Mouse (Mus musculus): ENCODE data around the gene Ptger2.

The Ptger2 gene

DNA sequence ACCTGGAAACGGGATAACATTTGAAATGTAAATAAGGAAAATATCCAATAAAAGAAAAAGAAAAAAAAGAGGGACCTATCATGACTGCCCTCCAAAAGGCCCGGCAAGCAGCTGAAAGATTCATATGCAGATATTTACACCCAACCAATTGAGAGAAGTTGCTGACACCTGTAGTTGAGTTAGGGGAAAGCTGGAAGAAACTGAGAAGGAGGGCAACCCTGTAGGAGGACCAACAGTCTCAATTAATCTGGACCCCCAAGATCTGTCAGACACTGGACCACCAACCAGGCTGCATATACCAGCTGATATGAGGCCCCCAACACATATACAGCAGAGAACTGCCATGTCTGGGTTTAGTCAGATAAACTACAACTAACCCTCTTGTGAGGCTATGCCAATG, 60.1 kb downstream of the Ptger2 start:
- CTCF ChIA-PET, result no interaction called here

DNA sequence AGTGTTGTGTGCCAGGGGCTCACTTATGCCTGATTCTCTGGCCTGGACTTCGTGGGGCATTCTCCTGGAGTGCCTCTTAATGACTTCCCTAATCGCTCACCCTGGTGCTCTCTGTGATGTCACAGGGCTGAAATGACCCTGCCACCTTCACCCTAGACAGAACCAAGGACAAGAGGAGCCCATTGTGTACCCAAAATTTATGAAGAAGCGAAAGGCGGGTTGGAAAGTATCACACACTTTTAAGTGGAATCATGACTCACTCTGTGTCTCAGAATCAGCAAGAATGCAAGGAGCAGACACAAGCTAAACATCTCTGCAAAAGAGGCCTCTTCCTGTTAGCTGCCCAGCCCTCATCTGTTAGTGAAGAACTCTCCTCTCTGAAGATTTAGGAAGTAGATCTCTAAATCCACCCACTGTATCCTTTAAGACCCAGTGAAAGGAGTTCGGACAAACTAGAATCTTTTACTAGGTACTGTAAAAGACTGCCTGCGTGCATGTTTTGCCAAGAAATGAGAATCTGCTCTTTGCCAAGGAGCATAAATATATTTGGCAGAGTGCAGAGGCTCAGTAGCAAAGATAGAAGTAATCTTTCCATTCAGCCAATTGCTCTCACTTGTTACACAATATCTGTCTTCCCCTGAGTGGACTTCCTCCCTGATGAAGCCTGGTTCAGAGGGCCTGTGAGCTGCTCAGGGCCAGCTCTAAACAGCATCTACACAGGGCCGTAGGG, 61.9 kb downstream of the Ptger2 start:
- CTCF ChIA-PET, result no interaction called here

DNA sequence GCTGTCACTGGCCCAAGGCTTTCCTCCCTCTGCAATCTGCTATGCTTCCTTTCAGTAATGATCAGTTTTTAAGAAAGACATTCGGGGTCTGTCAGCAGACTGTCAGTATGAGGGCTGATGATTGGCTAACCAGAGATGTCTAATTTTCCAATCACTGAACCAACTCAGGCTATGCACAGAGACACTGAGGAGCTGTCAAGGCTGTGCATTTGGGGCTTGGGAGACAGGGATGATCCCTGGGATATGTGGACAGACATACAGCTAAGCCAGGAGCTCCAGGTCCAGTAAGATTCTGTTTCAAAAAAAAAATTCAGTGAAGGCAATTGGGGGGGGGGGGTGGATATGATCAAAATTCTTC, 62.4 kb downstream of the Ptger2 start:
- CTCF ChIA-PET, result no interaction called here

DNA sequence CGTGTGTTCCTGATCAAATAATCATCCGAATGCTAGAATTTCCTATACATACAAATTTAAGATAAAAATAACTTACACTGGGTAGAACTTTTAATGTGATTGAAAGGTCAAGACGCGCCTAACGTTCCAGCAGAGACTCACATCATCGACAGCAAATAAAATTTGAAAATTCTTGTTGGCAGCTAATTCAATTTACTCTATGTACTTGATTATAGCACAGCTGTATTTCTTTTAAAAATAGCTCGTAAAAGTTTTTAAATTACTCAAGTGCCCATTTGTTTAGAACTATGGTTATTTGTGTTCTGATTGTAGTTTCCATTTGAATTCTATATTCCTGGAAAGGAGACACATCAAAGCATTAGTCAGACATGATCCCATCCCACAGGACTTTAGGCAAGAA, 63.1 kb downstream of the Ptger2 start:
- CTCF ChIA-PET, result no interaction called here

All from spleen, embryonic (tissue).